Mouse (Mus musculus): Measurements from ENCODE around the gene Rnf141.

DNA sequence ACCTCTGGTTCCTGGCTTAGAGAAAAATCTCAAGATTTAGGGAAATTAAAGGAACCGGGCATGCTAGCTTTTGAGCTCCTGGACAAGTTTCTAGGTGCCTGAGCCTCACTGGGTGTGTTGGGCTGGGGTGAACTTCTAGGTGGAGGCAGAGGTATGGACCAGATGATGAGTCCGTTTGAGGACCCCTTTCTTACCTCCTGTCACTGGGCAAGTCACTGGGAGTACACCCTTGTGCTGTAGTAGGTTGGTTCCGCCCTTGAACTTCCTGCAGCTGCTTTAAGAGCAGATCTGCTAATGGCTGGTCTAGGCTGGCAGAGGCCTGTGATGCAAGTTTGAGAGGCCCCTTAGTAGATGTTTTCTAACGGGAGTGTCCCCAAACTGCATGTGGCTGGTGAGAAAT lies 75.2 kb downstream of the Rnf141 start:
- TF ChIP-seq CTCF (IDR thresholded peaks at IDR 0.05; ENCODE audit: control insufficient read depth, insufficient read depth, insufficient replicate concordance, low read depth, low read length) (no peak), POLR2A (IDR thresholded peaks at IDR 0.05; ENCODE audit: control insufficient read depth, low read depth, low read length) (no peak)
